Mouse (Mus musculus) gonadal fat pad, adult 2 months (tissue): ENCODE results near the gene Ptgfrn. TPM values are rescaled to one million over a fixed set of nuclear protein-coding genes. Genes with fewer than 3 reads are reported as not detected.

ENCODE experiments used
- DNase-seq: peaks from one replicate; pipeline ENCODE4 v3.0.0-alpha.2; 2012; ENCODE audit warnings: low read depth
- polyA plus RNA-seq: library from polyadenylated mRNA; depleted of rRNA; stranded (reverse); fragments of >200 nt; gene quantifications from 2 replicates; pipeline ENCODE4 v1.2.3, GENCODE M21; 2012

Ptgfrn gene
- polyA plus RNA-seq, 1 experiment: 16.0 TPM

DNA sequence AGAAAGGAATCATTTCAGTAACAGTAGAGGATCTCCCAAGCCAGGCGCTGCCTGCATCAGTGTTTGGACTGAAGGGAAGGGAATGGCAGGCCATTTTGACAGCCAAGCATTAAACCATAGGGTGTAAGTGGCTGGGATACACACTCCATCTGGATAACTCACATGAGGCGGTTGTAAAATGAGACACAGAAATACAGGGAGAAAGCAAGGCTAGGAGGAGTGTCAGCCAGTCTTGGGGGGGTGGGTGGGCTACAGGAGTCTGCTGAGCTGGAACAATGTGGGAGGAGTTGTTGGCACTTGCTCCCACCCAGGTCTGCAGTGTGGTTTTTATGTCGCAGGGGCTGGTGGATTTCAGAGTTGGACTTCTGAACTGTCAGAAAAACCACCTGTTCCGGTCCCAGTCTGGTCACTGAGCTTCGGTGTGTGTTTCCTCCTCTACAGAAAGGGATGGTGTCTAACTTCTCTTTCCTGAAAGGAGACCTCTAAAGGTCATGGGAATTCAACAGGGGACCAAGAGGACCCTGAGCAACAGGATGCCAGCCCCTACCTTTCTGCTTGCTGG is 72.0 kb downstream of the Ptgfrn start:
- DNase-seq: no peak

DNA sequence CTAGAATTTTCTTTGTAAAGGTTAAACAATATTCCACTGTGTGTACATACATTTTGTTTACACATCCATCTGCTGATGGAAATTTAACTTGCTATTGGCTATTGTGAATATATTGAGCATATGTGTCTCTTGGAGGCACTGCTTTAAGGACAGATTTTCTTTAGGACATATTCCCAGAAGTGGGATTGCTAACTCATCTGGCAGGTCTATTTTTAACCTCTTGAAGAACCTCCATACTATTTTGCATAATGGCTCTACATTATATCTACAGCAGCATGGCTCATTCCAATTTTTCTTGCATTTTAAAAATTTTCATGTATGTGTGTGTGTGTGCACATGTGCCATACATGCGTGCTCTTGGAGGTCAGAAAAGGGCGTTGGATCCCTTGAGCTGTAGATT is 74.1 kb downstream of the Ptgfrn start:
- no peak for DNase-seq

- DNase-seq: no peak
These were observed 75.6 kb downstream of the Ptgfrn start for GRCm38 (mm10) chr3:101034509-101034908.

DNA sequence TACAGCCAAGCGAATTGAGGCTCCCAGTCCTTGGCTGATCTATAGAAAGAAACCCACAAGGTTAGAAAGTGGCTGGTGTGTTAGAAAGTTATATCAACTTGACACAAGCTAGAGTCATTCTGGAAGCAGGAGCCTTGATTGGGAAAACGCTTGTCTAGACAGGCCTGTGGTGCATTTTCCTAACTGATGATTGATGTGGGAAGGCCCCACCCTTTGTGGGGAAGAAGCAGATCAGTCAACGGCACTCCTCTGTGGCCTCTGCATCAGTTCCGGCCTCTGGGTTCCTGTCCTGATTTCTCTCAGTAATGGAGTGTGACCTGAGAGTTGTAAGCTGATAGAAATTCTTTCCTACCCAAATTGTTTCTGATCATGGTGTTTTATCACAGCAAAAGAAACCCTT is 76.4 kb downstream of the Ptgfrn start:
- no peak for DNase-seq

GRCm38 (mm10) chr3:101031456-101032142 is 78.5 kb downstream of the Ptgfrn start:
- peak; percentile 30 for DNase-seq

DNA sequence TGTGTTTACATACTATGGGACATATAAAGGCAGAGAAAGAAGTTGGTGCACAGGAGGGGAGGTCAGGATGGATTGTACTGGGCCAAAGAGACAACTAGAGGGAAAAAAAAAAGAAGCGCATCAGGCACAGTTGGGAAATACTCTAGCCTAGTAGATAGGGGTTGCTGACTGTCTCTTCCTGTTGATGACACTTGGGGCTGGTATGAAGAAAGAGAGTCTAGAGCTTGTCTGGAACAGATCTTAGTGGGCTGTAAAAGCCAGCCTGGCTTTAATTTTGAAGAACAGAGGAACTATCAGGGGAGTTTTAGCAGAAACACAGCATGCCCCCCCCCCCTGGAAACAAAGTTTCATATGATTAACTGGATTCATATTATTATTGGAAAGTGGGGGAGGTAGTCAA is 79.4 kb downstream of the Ptgfrn start:
- no peak for DNase-seq

DNA sequence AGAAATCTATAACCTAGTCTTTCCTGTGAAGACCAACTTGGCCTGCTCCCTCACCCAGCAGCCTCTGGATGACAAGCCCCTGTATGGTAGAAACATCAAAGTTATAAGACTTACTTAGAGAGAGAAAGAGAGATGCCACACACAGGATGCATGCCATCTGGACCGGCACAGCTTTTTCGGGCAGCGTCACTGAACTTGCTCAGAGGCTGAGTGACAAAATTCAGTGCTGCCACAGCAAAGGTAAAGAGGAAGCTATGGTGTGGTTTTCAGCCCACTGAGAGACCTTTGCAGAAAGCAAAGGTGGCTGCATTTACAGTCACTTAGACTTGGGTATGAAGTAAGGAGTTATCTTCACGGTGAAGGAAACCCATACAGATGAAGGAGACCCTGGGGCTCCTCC is 80.7 kb downstream of the Ptgfrn start, which contains the start of gene Cd101:
Gene Cd101 (minus strand): TSS at position 218 of the 400 bp plus-strand sequence.
- no peak for DNase-seq

GRCm38 (mm10) chr3:101026741-101027140 is 83.3 kb downstream of the Ptgfrn start:
- no peak for DNase-seq

- no peak for DNase-seq
These were observed 87.1 kb downstream of the Ptgfrn start for GRCm38 (mm10) chr3:101022967-101023366.

DNA sequence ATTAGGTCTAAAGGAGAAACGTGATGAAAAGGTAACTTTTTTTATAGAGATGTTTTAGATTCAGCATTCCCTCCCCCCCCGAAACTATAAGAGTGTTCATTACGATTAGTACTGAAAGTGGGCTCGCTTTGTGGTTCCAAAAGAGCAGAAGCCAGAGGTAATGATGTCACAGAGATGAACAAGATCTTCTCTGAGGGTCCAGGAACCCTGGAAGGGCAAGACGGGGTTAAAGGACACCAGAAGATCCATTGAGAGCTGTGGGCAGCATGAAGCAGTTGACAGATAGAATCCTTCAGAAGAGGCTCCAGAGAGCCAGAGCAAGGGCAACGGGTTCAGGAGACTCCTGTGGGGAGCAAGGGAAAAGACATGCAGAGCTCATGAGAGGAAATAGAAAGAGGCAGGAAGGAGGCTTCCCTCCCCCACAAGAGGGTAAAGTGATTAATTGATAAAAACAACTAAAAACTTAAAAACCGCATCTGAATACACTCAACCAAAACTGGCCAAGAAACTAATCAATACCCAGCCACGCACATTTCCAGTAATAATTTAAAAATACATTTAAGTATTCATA is 88.5 kb downstream of the Ptgfrn start:
- no peak for DNase-seq

DNA sequence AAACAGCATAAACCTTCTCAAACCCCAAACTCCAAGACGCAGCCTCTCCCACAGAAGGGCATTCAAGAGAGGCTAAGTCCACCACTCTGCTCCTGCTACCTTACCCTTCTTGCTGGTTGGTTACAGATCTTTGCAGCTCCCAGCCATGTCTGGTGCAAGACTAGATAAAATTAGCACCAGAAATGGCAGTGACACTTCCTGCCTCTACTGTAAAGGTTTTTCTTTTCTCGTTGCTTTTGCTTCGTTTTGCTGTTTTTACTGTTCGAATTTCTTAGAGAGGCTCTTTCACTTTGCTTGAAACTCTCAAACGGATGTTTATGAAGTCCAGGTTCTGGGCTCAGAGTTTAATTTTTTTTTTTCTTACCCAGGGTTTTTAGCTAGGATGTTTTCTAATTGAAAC is 89.0 kb downstream of the Ptgfrn start:
- no peak for DNase-seq

DNA sequence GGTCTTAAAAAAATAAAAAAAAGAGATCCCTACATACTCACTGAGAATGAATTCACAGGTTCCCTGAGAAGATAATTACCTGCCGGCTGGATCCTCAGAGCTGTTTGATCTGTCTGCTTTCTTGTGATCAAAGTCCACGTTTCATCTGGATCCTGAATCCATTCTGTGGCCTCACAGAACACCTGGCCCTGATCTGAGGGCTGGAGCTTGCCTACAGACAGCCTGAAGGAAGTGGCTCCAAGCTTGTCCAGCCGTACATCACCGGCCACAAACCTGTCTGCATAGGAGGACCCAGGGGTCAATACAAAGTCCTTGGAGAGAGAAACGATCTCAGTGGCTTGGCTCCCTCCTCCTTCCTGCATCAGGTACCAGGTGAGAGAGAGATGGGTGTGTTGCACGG is 91.6 kb downstream of the Ptgfrn start:
- DNase-seq: no peak

DNA sequence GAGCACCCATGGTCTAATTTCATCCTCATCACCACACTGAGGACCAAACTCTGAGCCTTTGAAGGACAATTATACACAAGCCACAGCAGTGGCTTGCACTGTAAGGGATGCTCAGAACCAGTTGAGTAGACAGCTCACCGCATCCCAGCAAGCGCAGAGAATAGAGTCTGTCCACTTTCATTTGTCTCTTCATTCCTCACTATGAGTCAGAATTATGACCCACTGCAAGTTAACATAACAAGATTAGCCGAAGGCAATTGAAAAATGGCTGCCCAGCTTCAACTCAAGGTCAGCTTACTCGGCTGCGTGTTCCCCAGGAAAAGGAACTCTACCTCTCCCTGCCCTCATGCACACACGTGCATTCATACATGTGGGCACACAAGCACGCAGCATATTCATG is 94.0 kb downstream of the Ptgfrn start:
- DNase-seq: no peak

- DNase-seq: no peak
These were observed 94.8 kb downstream of the Ptgfrn start for GRCm38 (mm10) chr3:101015254-101015653.

DNA sequence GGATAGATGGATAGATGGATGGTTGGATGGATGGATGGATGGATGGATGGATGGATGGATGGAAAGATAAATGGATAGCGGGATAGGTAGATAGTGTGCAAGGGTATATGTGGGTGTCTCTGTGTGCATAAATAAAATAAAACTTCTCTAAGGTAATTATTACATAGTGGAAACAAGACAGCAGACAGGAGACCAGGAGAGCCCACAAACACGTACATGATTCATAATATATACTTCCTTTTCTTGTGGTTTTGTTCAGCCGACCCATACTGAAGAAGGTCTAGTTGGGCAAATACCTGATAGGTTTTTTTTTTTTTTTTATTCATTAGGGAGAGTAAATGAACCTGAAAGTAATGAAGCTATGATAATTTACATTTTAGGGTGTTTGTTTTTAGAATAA is 96.5 kb downstream of the Ptgfrn start:
- DNase-seq: no peak

DNA sequence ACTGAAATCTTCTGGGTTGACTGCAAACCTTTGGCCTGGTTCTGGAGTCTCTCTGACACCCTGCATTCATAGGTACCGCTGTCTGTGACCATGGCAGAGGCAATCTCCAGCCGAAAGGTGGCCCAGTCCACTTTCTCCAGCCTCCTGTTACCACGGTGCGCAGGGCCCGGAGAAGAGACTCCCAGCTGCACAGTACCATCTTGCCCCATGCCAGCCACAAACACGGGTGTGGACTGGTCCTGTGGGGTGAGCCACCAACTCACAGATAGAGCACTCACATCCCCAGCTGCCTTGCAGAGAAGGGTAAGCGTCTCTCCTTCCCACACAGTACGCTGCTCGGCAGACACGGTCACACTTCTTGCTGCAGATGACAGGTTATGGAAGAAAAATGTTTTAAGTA is 97.1 kb downstream of the Ptgfrn start:
- no peak for DNase-seq

DNA sequence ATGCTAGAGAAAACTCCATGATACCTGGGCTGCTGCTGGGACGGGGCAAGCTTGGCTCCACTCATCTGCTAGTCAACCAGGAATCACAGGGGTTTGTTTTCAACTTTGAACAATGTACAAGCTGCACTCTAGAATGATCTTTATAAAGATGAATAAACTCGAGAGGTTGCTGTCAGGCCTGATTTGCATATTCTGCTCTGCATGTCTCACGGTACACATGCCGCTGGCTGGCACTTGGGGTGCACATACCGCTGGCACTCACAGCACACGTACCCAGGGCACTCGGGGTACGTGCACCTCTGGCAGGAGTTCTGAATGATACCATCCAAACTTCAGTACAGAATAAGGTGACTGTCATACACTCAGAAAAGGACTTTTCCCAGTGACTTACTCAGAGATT is 97.5 kb downstream of the Ptgfrn start:
- DNase-seq: no peak

- DNase-seq: no peak
These were observed 97.9 kb downstream of the Ptgfrn start for GRCm38 (mm10) chr3:101012131-101012571.

DNA sequence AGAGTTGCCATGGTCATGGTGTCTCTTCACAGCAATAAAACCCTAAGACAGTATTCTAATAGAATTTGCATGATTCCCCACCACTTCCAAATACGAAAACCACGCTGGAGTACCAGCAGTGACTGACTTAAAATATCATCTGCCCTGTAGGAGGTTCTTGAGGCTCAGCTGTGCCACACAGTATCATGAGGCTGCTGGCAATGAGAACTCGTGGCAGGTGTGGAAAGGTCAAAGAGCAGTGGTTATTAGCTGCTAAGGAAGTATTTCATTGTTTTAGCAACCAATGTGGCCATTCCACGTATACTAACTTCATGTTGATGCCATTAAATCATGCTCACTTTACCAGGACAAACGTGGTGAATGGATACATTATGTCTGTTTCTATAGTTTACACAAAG is 98.9 kb downstream of the Ptgfrn start:
- DNase-seq: no peak

DNA sequence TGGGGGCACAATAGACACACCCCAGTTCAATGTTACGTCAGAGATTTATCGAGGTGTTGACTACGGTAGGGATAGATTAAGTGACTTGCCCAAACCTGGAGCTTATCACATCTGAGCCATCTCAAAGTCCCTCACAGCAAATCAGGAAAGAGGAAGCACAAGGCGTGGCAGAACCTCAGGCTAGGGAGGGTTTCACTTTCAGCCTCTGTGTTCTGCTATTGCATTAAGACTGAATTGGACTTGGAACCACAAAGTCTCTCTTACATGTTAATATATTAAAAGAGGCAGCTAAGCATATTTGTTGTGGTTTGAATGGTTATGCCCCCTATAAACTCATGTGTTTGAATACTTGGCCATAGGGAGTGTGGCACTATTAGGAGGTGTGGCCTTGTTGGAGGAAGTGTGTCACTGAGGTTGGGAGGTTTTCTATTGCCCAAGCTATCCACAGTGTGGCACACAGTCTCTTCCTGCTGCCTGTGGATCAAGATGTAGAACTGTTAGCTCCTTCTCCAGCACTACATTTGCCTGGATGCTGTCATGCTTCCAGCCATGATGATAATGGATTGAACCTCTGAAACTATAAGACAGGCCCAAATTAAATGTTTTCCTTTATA is 99.4 kb downstream of the Ptgfrn start:
- DNase-seq: no peak

DNA sequence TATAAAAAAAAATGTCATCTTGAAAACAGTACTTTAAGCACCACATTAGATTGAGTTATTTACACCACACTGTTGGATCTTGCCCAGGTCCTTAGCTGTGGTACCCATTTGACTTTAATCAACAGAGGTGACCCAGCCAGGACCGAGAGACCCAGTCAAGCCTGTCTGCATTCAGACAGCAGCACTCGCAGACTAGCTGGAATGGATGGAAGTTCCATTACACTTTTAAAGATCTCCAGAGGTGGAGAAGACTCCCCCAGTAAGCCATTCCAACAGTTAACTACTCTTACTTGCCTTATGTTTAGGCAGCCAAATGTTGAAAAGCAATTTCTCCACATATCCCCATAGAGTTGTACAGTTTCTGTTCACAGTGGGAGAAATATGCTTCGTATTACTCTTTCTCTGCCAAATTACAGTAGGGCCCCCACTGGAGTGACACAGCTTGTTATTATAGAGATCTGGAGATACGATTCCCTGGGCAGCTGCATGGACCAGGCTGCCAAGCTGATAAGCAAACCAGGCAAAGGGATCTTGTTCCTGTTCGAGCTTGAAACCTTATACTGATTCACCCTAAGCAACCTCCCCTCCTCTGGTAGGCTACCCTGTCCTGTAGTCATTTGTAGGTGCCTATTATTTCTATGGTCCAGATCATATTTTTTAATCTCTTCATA is 102.8 kb downstream of the Ptgfrn start:
- no peak for DNase-seq

- DNase-seq: no peak
These were observed 104.7 kb downstream of the Ptgfrn start for GRCm38 (mm10) chr3:101005392-101005791.
